Mouse (Mus musculus) spleen, adult 2 months (tissue): ENCODE results near the gene Wnt1.

Source experiments
- CTCF ChIP-seq: fragments of 200-500 bp; IDR thresholded peaks from 2 replicates; pipeline ENCODE4 v1.5.1; 2011; ENCODE audit warnings: mild to moderate bottlenecking, inconsistent platforms; ENCODE audit not compliant: insufficient read depth, insufficient read length, insufficient replicate concordance; ENCODE audit errors: extremely low read depth
- POLR2A ChIP-seq: fragments of 200-500 bp; IDR thresholded peaks from 2 replicates; pipeline ENCODE4 v1.6.1; 2011; ENCODE audit warnings: low read depth, low read length, inconsistent platforms

DNA sequence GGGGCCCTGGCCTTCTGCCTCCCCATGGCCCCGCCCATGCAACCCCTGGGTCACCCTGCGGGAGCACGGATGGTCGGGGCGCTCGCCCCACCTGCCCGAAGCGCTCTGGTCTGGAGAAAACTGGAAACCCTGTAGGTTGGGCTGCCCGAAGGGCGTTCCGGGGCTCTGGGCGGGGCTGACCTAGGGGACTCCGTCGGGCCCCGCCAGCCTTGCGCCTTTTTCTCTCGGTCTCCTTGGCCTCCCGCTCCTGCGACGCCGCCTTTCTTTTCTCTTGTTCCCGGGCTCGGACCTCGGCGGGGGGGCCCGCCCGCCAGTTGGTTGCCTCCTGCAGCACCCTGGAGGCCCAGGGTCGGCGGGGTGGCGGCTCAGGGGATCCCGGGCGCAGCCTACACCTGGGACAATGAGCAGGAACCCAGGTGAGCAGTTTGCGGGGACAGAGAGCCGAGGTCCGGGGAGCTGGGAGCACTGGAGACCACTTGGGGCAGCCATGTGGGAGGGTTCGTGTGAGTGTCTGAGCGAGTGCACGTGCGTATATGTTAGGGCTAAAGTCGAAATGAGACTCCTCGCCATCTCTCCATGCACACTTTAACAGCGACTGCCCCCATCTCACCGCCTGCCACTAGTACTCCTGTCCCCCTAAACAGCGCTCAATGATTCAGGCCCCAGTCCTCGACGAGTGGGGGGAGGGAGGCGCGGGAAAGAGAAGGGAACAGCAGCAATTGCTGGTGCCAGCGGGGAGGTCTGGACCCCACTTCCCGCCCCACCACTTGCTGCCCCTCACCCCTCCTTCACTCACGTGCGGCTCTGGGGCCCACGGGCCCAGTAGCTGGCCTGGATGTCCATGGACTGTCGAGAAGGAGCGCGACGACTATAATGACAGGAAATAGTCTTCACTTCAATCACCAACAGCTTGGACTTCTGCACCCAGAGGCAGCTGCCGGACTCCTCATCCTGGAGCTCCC lies 17.4 kb downstream of the Wnt1 start:
- no peak for TF ChIP-seq CTCF
- no peak for TF ChIP-seq POLR2A
